Comparison of ENCODE assay signal across 14 mouse cellular contexts in genomic region chr15:98514845-98515244, GRCm38 (mm10). TPM values are rescaled to one million over a fixed set of nuclear protein-coding genes. Genes with fewer than 3 reads are reported as not detected.
"Had no signal": no experiment of that assay in that cellular context is flagged by ENCODE, and none has a peak within 500 bp of the region (broad histone marks: within the 10 kb centered on the region; RNA-seq: fewer than 3 reads in every experiment).

No protein-coding gene starts in this region.

RNA-seq across cellular contexts. Expression of gene Olfr279, which starts 22.6 kb away (rescaled TPM):
- total RNA-seq: neutrophil, adult 5-6 weeks had no signal
- polyA plus RNA-seq: neural tube, embryonic 12.5 days; neural tube, embryonic 13.5 days; neural tube, embryonic 14.5 days; neural tube, embryonic 15.5 days; small intestine, adult 2 months; spleen, adult 2 months; stomach, embryonic 14.5 days; stomach, embryonic 15.5 days; stomach, embryonic 16.5 days; stomach, postnatal 0 days; thymus, postnatal 0 days; urinary bladder, adult 2 months had no signal

RNA-seq across cellular contexts. Expression of gene Lalba, which starts 32.3 kb away (rescaled TPM):
- total RNA-seq: neutrophil, adult 5-6 weeks had no signal
- polyA plus RNA-seq: neural tube, embryonic 12.5 days; neural tube, embryonic 13.5 days; neural tube, embryonic 14.5 days; neural tube, embryonic 15.5 days; small intestine, adult 2 months; spleen, adult 2 months; stomach, embryonic 14.5 days; stomach, embryonic 15.5 days; testis, adult 2 months; urinary bladder, adult 2 months had no signal

RNA-seq across cellular contexts. Expression of gene OR5BS1P, which starts 45.1 kb away (rescaled TPM):
- total RNA-seq: neutrophil, adult 5-6 weeks had no signal
- polyA plus RNA-seq: neural tube, embryonic 12.5 days; neural tube, embryonic 13.5 days; neural tube, embryonic 14.5 days; neural tube, embryonic 15.5 days; small intestine, adult 2 months; spleen, adult 2 months; stomach, embryonic 14.5 days; stomach, embryonic 15.5 days; stomach, embryonic 16.5 days; stomach, postnatal 0 days; testis, adult 2 months had no signal
